In genomic region chr6:135550368-135550950, GRCm38 (mm10) we compare ENCODE assay signal across 28 mouse cellular contexts.
DNase-seq lines count a peak whose midpoint lies in the region; ATAC-seq lines count a peak whose summit lies in the region.
"Had no signal": no experiment of that assay in that cellular context is flagged by ENCODE, and none has a peak within 500 bp of the region (broad histone marks: within the 10 kb centered on the region; RNA-seq: fewer than 3 reads in every experiment).

No protein-coding gene starts in this region.

- no peak for DNase-seq in hindbrain, embryonic 14.5 days (ENCODE audit: low spot score)
- no peak for DNase-seq in hindbrain, embryonic 10.5 days (ENCODE audit: low spot score)
- DNase-seq in Muller cell, postnatal 12 days (ENCODE audit: inconsistent ontology term) = peak; percentile 45
- DNase-seq in urinary bladder, adult 18-20 months (ENCODE audit: low spot score in 2 of 2) = no peak
- no peak for DNase-seq in lung, postnatal 14 days
- DNase-seq: adrenal gland, adult 8-10 months; cerebellum, adult 11 months; cerebellum, adult 9-10 months; cerebellum, postnatal 36 days; gastrocnemius, adult 2 months; gastrocnemius, postnatal 36 days; heart, adult 18-20 months; heart, postnatal 36 days; kidney, adult 2 months; layer of hippocampus, adult 9-11 months; lung, embryonic 14.5 days; lung, postnatal 36 days; thymus, adult 2 months; thymus, postnatal 4 days had no signal

- no peaks in the 10 kb centered on the region for H3K27me3 ChIP-seq in hindbrain, embryonic 14.5 days (ENCODE audit: control insufficient read depth, insufficient read depth, low read length)
- H3K27me3 ChIP-seq in hindbrain, embryonic 10.5 days (ENCODE audit: insufficient read depth, poor library complexity, severe bottlenecking) = no peaks in the 10 kb centered on the region
- no peaks in the 10 kb centered on the region for H3K27me3 ChIP-seq in forebrain, embryonic 13.5 days
- no peaks in the 10 kb centered on the region for H3K27me3 ChIP-seq in midbrain, embryonic 15.5 days (replicated peaks)
- H3K27me3 ChIP-seq: hindbrain, embryonic 15.5 days; limb, embryonic 12.5 days; liver, embryonic 15.5 days had no signal

- no peaks in the 10 kb centered on the region for H3K36me3 ChIP-seq in hindbrain, embryonic 14.5 days (replicated peaks; ENCODE audit: control insufficient read depth, insufficient read depth)
- no peaks in the 10 kb centered on the region for H3K36me3 ChIP-seq in hindbrain, embryonic 10.5 days
- no peaks in the 10 kb centered on the region for H3K36me3 ChIP-seq in forebrain, embryonic 13.5 days (ENCODE audit: poor library complexity, severe bottlenecking)
- no peaks in the 10 kb centered on the region for H3K36me3 ChIP-seq in midbrain, embryonic 15.5 days (replicated peaks)
- H3K36me3 ChIP-seq: hindbrain, embryonic 15.5 days; limb, embryonic 12.5 days; liver, embryonic 15.5 days had no signal

- no peak overlapping the region for H3K27ac ChIP-seq in hindbrain, embryonic 14.5 days
- no peak overlapping the region for H3K27ac ChIP-seq in hindbrain, embryonic 10.5 days
- H3K27ac ChIP-seq in forebrain, embryonic 13.5 days = no peak overlapping the region
- H3K27ac ChIP-seq in midbrain, embryonic 15.5 days = no peak overlapping the region
- H3K27ac ChIP-seq: gastrocnemius, adult 2 months; hindbrain, embryonic 15.5 days; kidney, postnatal 0 days; limb, embryonic 12.5 days; liver, embryonic 15.5 days; stomach, postnatal 0 days had no signal

- H3K9me3 ChIP-seq in hindbrain, embryonic 14.5 days (ENCODE audit: control insufficient read depth, low read length) = no peaks in the 10 kb centered on the region
- no peaks in the 10 kb centered on the region for H3K9me3 ChIP-seq in hindbrain, embryonic 10.5 days
- no peaks in the 10 kb centered on the region for H3K9me3 ChIP-seq in forebrain, embryonic 13.5 days (replicated peaks)
- H3K9me3 ChIP-seq in midbrain, embryonic 15.5 days = no peaks in the 10 kb centered on the region
- H3K9me3 ChIP-seq: hindbrain, embryonic 15.5 days; limb, embryonic 12.5 days; liver, embryonic 15.5 days had no signal

- 46% methylated on average over 3 of the region's 3 CpGs for WGBS in hindbrain, embryonic 14.5 days
- 48% methylated on average over 3 of the region's 3 CpGs for WGBS in hindbrain, embryonic 10.5 days
- 28% methylated on average over 3 of the region's 3 CpGs for WGBS in forebrain, embryonic 13.5 days
- WGBS in midbrain, embryonic 15.5 days = 40% methylated on average over 3 of the region's 3 CpGs

- no peak overlapping the region for H3K4me3 ChIP-seq in hindbrain, embryonic 14.5 days (replicated peaks; ENCODE audit: low read length)
- no peak overlapping the region for H3K4me3 ChIP-seq in hindbrain, embryonic 10.5 days
- no peak overlapping the region for H3K4me3 ChIP-seq in forebrain, embryonic 13.5 days
- H3K4me3 ChIP-seq in midbrain, embryonic 15.5 days = no peak overlapping the region
- H3K4me3 ChIP-seq: gastrocnemius, adult 2 months; hindbrain, embryonic 15.5 days; limb, embryonic 12.5 days; liver, embryonic 15.5 days had no signal

- ATAC-seq in hindbrain, embryonic 14.5 days (ENCODE audit: low FRiP score) = peak; percentile 43; the same call in 1 of the 2 replicates
- peak; percentile 92 for ATAC-seq in forebrain, embryonic 13.5 days
- ATAC-seq in midbrain, embryonic 15.5 days (replicated peaks) = peak; percentile 45; the same call in 1 of the 2 replicates
- ATAC-seq in cerebellum, adult (ENCODE audit: insufficient number of reproducible peaks, low FRiP score, low TSS enrichment) = no peak

- H3K9ac ChIP-seq in hindbrain, embryonic 14.5 days = no peak overlapping the region
- no peak overlapping the region for H3K9ac ChIP-seq in forebrain, embryonic 13.5 days
- H3K9ac ChIP-seq in midbrain, embryonic 15.5 days = no peak overlapping the region
- H3K9ac ChIP-seq: hindbrain, embryonic 15.5 days; limb, embryonic 12.5 days; liver, embryonic 15.5 days; lung, embryonic 14.5 days had no signal

- H3K4me2 ChIP-seq in hindbrain, embryonic 14.5 days (replicated peaks) = no peak overlapping the region
- H3K4me2 ChIP-seq in forebrain, embryonic 13.5 days = no peak overlapping the region
- no peak overlapping the region for H3K4me2 ChIP-seq in midbrain, embryonic 15.5 days
- H3K4me2 ChIP-seq: heart, embryonic 11.5 days; hindbrain, embryonic 15.5 days; limb, embryonic 12.5 days; liver, embryonic 15.5 days; lung, embryonic 14.5 days had no signal

- peaks cover 4% of the 10 kb centered on the region; the same call in 1 of the 2 replicates for H3K4me1 ChIP-seq in hindbrain, embryonic 14.5 days (replicated peaks; ENCODE audit: control insufficient read depth, insufficient read depth, low read length)
- H3K4me1 ChIP-seq in hindbrain, embryonic 10.5 days (replicated peaks) = no peaks in the 10 kb centered on the region
- peaks cover 12% of the 10 kb centered on the region for H3K4me1 ChIP-seq in forebrain, embryonic 13.5 days
- H3K4me1 ChIP-seq in midbrain, embryonic 15.5 days = 0 out of 2 replicates have a peak, but pooled peaks cover 2% of the 10 kb centered on the region
- H3K4me1 ChIP-seq: hindbrain, embryonic 15.5 days; liver, embryonic 15.5 days had no signal
